Mouse (Mus musculus) midbrain, embryonic 12.5 days (tissue): Measurements from ENCODE around the gene Acvr1c. TPM values are rescaled to one million over a fixed set of nuclear protein-coding genes. Genes with fewer than 3 reads are reported as not detected.
A peak's percentile ranks its signal among the peaks of the same experiment; 100 is the strongest.

Experiments used
- ATAC-seq: fragments of 200-750 bp; cut with Nextera tagmentation; 2 replicates; pipeline ENCODE4 v1.8.0; 2017; ENCODE audit warnings: low read depth, moderate TSS enrichment, moderate library complexity; ENCODE audit not compliant: low FRiP score
- H3K27ac ChIP-seq: fragments of 300-500 bp; sonication (generic); replicated peaks from 2 replicates; pipeline ENCODE4 v1.5.1; 2016; ENCODE audit warnings: mild to moderate bottlenecking
- H3K27me3 ChIP-seq: fragments of 300-500 bp; sonication (generic); 2 replicates; pipeline ENCODE4 v1.6.1; 2016; ENCODE audit warnings: mild to moderate bottlenecking
- H3K36me3 ChIP-seq: fragments of 300-500 bp; sonication (generic); 2 replicates; pipeline ENCODE4 v1.6.1; 2016
- H3K4me1 ChIP-seq: fragments of 300-500 bp; sonication (generic); 2 replicates; pipeline ENCODE4 v1.6.1; 2016
- H3K4me2 ChIP-seq: fragments of 300-500 bp; sonication (generic); replicated peaks from 2 replicates; pipeline ENCODE4 v1.6.1; 2016; ENCODE audit warnings: mild to moderate bottlenecking, moderate library complexity
- H3K4me3 ChIP-seq: fragments of 300-500 bp; sonication (generic); 2 replicates; pipeline ENCODE4 v1.5.1; 2016; ENCODE audit warnings: mild to moderate bottlenecking
- H3K9ac ChIP-seq: fragments of 300-500 bp; sonication (generic); replicated peaks from 2 replicates; pipeline ENCODE4 v1.6.1; 2016; ENCODE audit warnings: mild to moderate bottlenecking, moderate library complexity
- H3K9me3 ChIP-seq: fragments of 300-500 bp; sonication (generic); 2 replicates; pipeline ENCODE4 v1.6.1; 2016; ENCODE audit warnings: mild to moderate bottlenecking
- WGBS: fragments of 180-500 bp; shearing (Covaris S2); methylation state at CpG from one replicate; pipeline ENCODE4 v1.1.7; 2016; 5-methylcytosine and 5-hydroxymethylcytosine counted together
- polyA plus RNA-seq: library from polyadenylated mRNA; unstranded; fragments of >200 nt; fragmentation: Nextera tagmentation; extraction: Ambion mirVana; gene quantifications from 2 replicates; pipeline ENCODE4 v1.2.1, GENCODE M21; 2016

The Acvr1c gene
- 0.08 and 0.20 TPM in 2 replicates for polyA plus RNA-seq

DNA sequence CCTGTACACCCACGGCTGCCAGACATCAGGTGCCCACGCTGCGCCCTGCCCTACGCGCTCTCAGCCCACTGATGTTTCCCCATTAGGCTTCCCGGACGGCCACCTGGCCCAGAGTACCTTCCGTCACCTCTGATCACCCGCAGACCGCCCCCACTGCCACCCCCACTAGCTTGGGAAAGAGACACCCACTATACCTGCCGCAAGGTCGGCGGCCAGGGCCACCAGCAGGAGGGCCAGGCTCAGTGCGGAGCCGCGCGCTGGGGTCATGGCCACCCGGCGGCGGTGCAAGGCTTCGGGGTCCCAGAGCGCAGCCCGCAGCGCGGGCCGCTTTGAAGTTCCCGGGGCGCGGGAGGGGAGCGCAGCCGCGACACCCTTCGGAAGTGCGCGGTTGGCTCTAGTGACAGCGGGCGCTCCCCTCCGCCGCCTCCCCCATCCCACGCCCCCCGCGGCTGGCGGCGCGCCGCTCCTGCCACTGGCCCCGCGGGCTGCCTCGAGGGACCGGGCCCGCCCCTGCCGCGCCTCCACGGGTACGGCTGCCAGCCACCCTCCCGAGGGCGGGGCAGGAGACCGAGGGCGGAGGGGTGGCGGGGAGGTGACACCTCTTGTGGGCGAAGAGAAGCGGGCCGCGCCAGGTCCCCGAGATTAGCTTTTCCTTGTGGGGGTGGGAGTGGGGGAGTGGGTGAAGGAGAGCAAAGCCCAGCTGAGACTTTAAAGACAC lies at the start of gene Acvr1c:
Gene Acvr1c (minus strand): TSS at position 482 of the 718 bp plus-strand sequence.
- Histone ChIP-seq H3K4me2 (peak within 1 kb of the TSS; percentile 100), H3K4me3 (peak within 1 kb of the TSS; percentile 63), H3K9ac (peak within 1 kb of the TSS; percentile 54), H3K9me3 (no peaks in the 10 kb centered on the region), H3K36me3 (no peaks in the 10 kb centered on the region), H3K4me1 (peaks cover 13% of the 10 kb centered on the region), H3K27ac (no peak within 1 kb of the TSS), H3K27me3 (peaks cover 35% of the 10 kb centered on the region)
- under 1% methylated on average over 56 of the region's 65 CpGs for WGBS
- peak; percentile 86 for ATAC-seq

GRCm38 (mm10) chr2:58403481-58403880 lies 45.8 kb upstream of the Acvr1c start:
- H3K9me3 ChIP-seq: no peaks in the 10 kb centered on the region
- H3K27me3 ChIP-seq: no peaks in the 10 kb centered on the region
- H3K36me3 ChIP-seq: no peaks in the 10 kb centered on the region
- no peak overlapping the region for H3K4me2 ChIP-seq
- H3K9ac ChIP-seq: no peak overlapping the region
- no peak overlapping the region for H3K27ac ChIP-seq
- no peaks in the 10 kb centered on the region for H3K4me1 ChIP-seq
- 84% methylated on average over 2 of the region's 2 CpGs for WGBS
- ATAC-seq: no peak
- no peak overlapping the region for H3K4me3 ChIP-seq

- no peaks in the 10 kb centered on the region for H3K27me3 ChIP-seq
- no peaks in the 10 kb centered on the region for H3K9me3 ChIP-seq
- H3K4me2 ChIP-seq: no peak overlapping the region
- WGBS: 86% methylated on average over 7 of the region's 7 CpGs
- no peak overlapping the region for H3K4me3 ChIP-seq
- H3K36me3 ChIP-seq: no peaks in the 10 kb centered on the region
- no peaks in the 10 kb centered on the region for H3K4me1 ChIP-seq
- no peak overlapping the region for H3K27ac ChIP-seq
- no peak for ATAC-seq
- no peak overlapping the region for H3K9ac ChIP-seq
These were observed 30.9 kb upstream of the Acvr1c start for GRCm38 (mm10) chr2:58388601-58389000.

- H3K4me1 ChIP-seq: peaks cover 11% of the 10 kb centered on the region; the same call in 1 of the 2 replicates
- H3K36me3 ChIP-seq: no peaks in the 10 kb centered on the region
- H3K27ac ChIP-seq: no peak overlapping the region
- WGBS: 81% methylated on average over 5 of the region's 5 CpGs
- no peak overlapping the region for H3K4me2 ChIP-seq
- no peak overlapping the region for H3K9ac ChIP-seq
- H3K27me3 ChIP-seq: no peaks in the 10 kb centered on the region
- H3K9me3 ChIP-seq: no peaks in the 10 kb centered on the region
- ATAC-seq: no peak
- H3K4me3 ChIP-seq: no peak overlapping the region
These were observed 22.3 kb upstream of the Acvr1c start for GRCm38 (mm10) chr2:58380020-58380419.

DNA sequence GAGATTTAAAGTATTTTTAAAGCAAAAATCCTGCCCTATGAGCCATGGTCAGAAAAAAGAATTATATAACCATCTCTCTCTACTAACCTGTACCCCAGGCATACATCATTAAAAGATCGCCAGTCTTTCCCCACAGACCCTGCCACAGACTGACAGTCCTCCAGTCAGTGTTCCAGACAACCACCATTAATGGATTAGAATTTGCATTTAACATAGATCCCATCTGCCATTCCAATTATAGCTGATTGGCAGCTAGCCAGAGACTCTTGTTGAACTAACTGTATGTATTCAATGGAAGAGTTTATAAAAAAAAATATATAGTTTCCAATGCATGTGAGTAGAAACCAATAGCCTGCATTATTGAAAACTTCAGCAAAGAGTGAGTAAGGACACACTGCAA lies 21.8 kb upstream of the Acvr1c start:
- ATAC-seq: no peak
- H3K4me1 ChIP-seq: peaks cover 11% of the 10 kb centered on the region; the same call in 1 of the 2 replicates
- WGBS: 73% methylated on average over 1 of the region's 1 CpGs
- H3K9ac ChIP-seq: no peak overlapping the region
- no peaks in the 10 kb centered on the region for H3K9me3 ChIP-seq
- H3K27me3 ChIP-seq: no peaks in the 10 kb centered on the region
- no peak overlapping the region for H3K27ac ChIP-seq
- H3K4me2 ChIP-seq: no peak overlapping the region
- H3K4me3 ChIP-seq: no peak overlapping the region
- H3K36me3 ChIP-seq: no peaks in the 10 kb centered on the region

DNA sequence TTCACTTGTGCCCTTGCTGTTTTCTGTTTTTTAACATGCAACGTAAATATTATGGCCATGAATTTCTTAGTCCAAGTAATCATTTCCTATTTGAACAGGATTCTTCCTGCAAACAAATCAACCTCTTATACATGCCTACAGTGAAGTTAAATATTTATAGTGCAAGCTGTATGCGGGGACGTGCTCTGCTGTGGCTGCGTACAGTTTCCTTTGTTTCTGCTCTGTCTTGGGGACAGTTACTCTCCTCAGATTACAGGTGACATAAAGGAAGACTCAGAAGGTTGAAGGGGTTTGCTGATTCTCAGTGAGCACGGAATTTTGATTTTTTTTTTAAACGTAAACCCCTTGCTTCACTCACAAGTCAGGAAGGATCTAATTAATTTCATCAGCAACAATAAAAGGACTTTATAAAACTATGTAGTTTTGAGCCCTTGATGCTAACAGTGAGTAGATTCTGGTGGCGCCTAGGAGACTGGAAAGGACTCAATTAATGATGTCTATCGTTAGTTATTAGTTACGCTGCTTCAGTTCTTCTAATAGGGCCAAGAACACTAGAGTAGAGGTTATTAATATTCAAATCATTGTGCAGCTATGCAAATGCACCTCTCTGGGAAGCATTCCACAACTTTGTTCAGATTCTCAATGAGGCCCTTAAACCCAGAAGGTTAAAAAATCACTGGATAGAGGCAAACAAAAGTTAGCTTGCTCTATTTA lies 19.9 kb upstream of the Acvr1c start:
- no peaks in the 10 kb centered on the region for H3K9me3 ChIP-seq
- H3K4me2 ChIP-seq: no peak overlapping the region
- no peak overlapping the region for H3K27ac ChIP-seq
- H3K36me3 ChIP-seq: no peaks in the 10 kb centered on the region
- no peaks in the 10 kb centered on the region for H3K27me3 ChIP-seq
- 66% methylated on average over 9 of the region's 9 CpGs for WGBS
- no peak overlapping the region for H3K4me3 ChIP-seq
- peaks cover 11% of the 10 kb centered on the region; the same call in 1 of the 2 replicates for H3K4me1 ChIP-seq
- no peak overlapping the region for H3K9ac ChIP-seq
- ATAC-seq: 0 out of 2 replicates have a peak, but pooled peaks have one; percentile 39

DNA sequence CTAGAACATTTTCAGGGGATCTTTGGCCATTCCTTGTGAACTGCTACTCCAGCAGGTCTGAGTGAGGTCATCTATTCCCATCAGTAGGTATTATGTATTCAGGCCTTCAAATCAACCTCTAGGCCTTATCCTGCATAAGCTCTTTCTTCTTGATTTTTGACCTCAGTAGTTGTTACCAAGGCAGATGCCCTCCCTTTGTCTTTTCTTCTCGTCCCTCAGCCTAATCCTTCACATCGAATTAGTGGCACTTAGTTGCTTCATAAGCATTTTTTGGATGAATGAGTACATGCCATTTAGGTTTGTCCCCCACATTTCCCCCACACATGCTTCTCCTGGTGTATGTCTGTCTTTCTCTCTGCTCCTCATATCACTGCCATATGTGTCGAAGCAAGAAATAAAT lies 8.5 kb upstream of the Acvr1c start:
- H3K27ac ChIP-seq: no peak overlapping the region
- H3K4me1 ChIP-seq: no peaks in the 10 kb centered on the region
- 60% methylated on average over 3 of the region's 3 CpGs for WGBS
- no peak for ATAC-seq
- no peaks in the 10 kb centered on the region for H3K36me3 ChIP-seq
- no peaks in the 10 kb centered on the region for H3K27me3 ChIP-seq
- H3K9ac ChIP-seq: no peak overlapping the region
- no peak overlapping the region for H3K4me3 ChIP-seq
- H3K4me2 ChIP-seq: no peak overlapping the region
- H3K9me3 ChIP-seq: no peaks in the 10 kb centered on the region

DNA sequence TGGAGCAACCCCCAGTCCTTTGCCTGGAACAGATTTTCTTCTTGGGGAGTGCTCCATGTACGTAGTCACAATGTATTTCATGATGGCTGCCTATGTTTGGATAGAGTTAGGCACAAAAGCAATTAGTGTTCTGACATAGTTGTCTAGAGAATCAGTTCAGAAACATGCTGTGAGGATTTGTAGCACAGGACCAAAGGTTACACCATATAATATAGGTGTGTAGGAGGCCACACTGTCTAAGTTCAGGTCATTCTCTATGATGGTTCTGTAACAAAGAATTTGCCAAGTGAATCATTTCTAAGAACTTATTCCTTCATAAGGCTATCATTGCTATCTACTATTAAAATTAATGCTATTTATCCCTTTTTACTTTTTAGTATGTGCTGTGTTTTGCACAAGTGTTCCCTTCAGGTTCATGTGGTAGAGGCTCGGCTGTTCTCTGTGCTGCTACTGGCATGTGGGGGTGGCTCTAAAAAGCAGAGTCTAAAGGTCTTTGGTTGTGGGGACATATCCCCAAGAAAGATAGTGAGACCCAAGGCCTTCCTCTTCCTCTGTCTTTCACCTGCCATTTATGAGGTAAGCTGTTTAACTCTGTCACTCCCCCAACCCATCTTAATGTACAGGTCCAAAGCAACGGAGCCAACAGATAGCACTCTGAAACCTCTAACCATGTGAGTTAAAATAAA lies 3.8 kb upstream of the Acvr1c start:
- no peak for ATAC-seq
- Histone ChIP-seq H3K27ac (no peak overlapping the region), H3K9me3 (no peaks in the 10 kb centered on the region), H3K9ac (no peak overlapping the region), H3K27me3 (peaks cover 18% of the 10 kb centered on the region), H3K4me3 (no peak overlapping the region), H3K4me1 (peaks cover 13% of the 10 kb centered on the region), H3K4me2 (no peak overlapping the region), H3K36me3 (no peaks in the 10 kb centered on the region)
- WGBS: 89% methylated on average over 3 of the region's 3 CpGs

DNA sequence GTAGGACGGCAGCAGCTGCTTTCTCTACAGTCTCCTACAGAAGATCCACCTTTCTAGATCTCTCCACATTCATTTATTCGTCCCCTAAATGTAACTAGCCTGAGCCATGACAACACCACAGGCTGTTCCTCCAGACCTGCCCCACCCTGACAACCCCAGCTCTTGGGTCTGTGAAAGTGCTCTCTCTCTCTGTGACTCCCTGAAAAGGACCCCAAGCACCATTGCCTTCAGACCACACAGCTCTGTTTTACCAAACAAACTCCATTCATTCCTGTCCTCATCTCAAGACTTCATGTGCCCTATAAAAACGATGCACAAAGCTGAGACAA lies 401 bp upstream of the Acvr1c start:
- Histone ChIP-seq H3K4me1 (peaks cover 13% of the 10 kb centered on the region), H3K36me3 (no peaks in the 10 kb centered on the region), H3K9ac (peak overlapping the region; percentile 54), H3K27ac (no peak overlapping the region), H3K9me3 (no peaks in the 10 kb centered on the region), H3K4me2 (peak overlapping the region; percentile 100), H3K27me3 (peaks cover 35% of the 10 kb centered on the region), H3K4me3 (peak overlapping the region; percentile 63)
- ATAC-seq: no peak
- WGBS: 14% methylated on average over 3 of the region's 3 CpGs

DNA sequence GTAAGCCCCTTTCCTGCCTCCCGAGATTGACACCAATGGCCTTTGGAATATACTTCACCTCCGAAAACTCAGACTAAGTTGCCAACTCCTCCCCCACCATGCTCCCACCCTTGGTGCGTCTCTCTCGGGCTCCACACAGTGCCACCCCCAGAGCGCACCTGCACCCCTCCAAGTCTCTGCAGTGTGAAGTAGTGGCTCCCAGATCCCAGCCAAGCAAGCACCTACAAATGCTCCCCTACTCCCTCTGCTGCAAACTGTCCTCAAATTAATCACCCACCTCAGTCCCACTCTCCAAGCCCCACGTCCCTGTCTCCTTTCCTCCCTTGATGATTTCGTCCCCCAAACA lies 654 bp downstream of the Acvr1c start:
- peak overlapping the region; percentile 63 for H3K4me3 ChIP-seq
- peak; percentile 47 for ATAC-seq
- H3K9ac ChIP-seq: peak overlapping the region; percentile 54

DNA sequence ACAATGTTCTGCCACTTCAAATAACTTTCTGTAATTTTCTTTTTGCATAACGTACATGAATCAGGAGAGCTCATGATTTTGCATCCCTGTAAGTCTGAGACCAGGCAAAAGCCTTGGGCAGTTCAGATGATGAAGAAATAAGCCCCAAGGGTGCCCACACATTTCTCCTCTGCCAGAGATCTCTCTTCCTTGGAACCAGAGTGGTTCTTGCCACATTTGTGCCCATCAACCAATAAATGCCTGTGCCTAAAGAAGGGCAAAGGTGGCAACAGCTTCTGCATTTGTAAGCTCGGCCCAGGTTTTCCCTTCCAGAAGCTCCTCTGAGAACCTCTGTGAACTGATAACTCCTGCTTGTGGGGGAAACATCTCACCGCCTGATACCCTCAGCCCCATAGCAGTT lies 3.3 kb downstream of the Acvr1c start:
- WGBS: 90% methylated on average over 3 of the region's 3 CpGs
- Histone ChIP-seq H3K4me3 (no peak overlapping the region), H3K4me1 (peaks cover 13% of the 10 kb centered on the region), H3K9me3 (no peaks in the 10 kb centered on the region), H3K36me3 (no peaks in the 10 kb centered on the region), H3K9ac (no peak overlapping the region), H3K27me3 (peaks cover 35% of the 10 kb centered on the region), H3K4me2 (no peak overlapping the region), H3K27ac (no peak overlapping the region)
- no peak for ATAC-seq

More for the DNA sequence above, 654 bp downstream of the Acvr1c start:
- Histone ChIP-seq H3K9me3 (no peaks in the 10 kb centered on the region), H3K27me3 (peaks cover 35% of the 10 kb centered on the region), H3K4me2 (peak overlapping the region; percentile 100), H3K4me1 (peaks cover 13% of the 10 kb centered on the region), H3K36me3 (no peaks in the 10 kb centered on the region), H3K27ac (no peak overlapping the region)
- WGBS: 3% methylated on average over 7 of the region's 7 CpGs

DNA sequence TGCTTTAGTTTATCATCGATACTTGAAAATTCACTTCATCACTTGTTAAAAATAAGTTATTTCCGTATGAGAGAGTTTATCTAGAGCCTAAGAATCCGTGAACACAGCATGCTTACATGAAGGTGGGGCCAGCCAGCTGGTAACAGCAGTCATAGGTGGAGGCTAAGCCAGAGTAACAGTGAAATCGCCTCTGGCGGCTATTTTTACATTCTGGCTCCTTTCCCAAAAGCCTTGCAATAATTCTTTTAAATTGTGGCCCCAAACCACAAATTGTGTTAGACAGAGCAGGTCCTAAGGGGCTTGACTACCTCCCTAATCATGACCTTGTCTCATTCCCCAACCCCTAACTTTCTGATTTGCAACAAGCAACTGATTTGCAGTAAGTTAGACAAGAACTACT lies 4.8 kb downstream of the Acvr1c start:
- no peak overlapping the region for H3K4me3 ChIP-seq
- no peaks in the 10 kb centered on the region for H3K36me3 ChIP-seq
- H3K9ac ChIP-seq: no peak overlapping the region
- H3K27ac ChIP-seq: no peak overlapping the region
- no peaks in the 10 kb centered on the region for H3K9me3 ChIP-seq
- WGBS: 74% methylated on average over 5 of the region's 5 CpGs
- no peak for ATAC-seq
- H3K4me2 ChIP-seq: no peak overlapping the region
- peaks cover 12% of the 10 kb centered on the region for H3K4me1 ChIP-seq
- H3K27me3 ChIP-seq: peaks cover 28% of the 10 kb centered on the region
